Mouse (Mus musculus): ENCODE measurements at regions not wholly inside any gene's neighbourhood (a gene's known extent, or its start where the extent isn't known, plus 50 kb on each side); places are given as distances from the start of the nearest gene placed in this dataset.

- Histone ChIP-seq H3K4me1 (replicated peaks; ENCODE audit: control insufficient read depth, insufficient read depth, low read length) (no peaks in the 10 kb centered on the region), H3K27ac (ENCODE audit: control insufficient read depth, insufficient read depth, low read length) (no peak overlapping the region), H3K27me3 (ENCODE audit: control insufficient read depth, insufficient read depth, low read length) (no peaks in the 10 kb centered on the region), H3K36me3 (ENCODE audit: control insufficient read depth, insufficient read depth, low read length) (no peaks in the 10 kb centered on the region), H3K4me3 (ENCODE audit: control insufficient read depth, insufficient read depth, low read length) (no peak overlapping the region)
- no peak for TF ChIP-seq POLR2A (IDR thresholded peaks at IDR 0.05; ENCODE audit: control insufficient read depth, extremely low read depth, insufficient read depth, low read length, poor library complexity)
- 84% methylated on average over 1 of the region's 1 CpGs for WGBS
- no peak for DNase-seq
Measured at GRCm38 (mm10) chr8:87329371-87329770, 143.0 kb downstream of the Cbln1 start.

DNA sequence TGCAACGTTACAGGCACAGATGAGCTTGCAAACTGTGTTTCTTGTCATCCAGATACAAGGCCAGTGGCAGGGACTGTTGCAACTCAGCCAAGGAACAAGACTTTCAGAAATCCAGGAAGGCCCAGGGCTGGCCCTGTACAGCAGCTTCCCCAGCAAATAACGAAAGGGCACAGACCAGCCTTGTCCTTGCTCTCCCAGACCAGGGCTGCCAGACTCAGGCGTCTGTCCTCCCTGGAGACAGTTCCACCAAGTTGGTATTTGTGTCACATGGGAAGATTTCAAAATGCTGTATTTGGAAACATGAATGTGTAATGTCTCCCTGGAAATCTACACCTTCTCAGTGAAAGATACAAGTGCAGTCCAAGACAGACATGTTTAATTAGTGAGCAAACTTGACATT lies 157.8 kb downstream of the Cbln1 start:
- TF ChIP-seq CTCF (IDR thresholded peaks at IDR 0.05; ENCODE audit: borderline replicate concordance, control insufficient read depth, extremely low read depth, insufficient read depth, low read length, poor library complexity) (no peak), POLR2A (IDR thresholded peaks at IDR 0.05; ENCODE audit: control insufficient read depth, extremely low read depth, insufficient read depth, low read length, poor library complexity) (no peak)
- 80% methylated on average over 3 of the region's 3 CpGs for WGBS
- DNase-seq: no peak
- Histone ChIP-seq H3K27me3 (ENCODE audit: control insufficient read depth, insufficient read depth, low read length) (no peaks in the 10 kb centered on the region), H3K4me3 (ENCODE audit: control insufficient read depth, insufficient read depth, low read length) (no peak overlapping the region), H3K36me3 (ENCODE audit: control insufficient read depth, insufficient read depth, low read length) (no peaks in the 10 kb centered on the region), H3K4me1 (replicated peaks; ENCODE audit: control insufficient read depth, insufficient read depth, low read length) (no peaks in the 10 kb centered on the region), H3K27ac (ENCODE audit: control insufficient read depth, insufficient read depth, low read length) (no peak overlapping the region)

- no peak overlapping the region for H3K4me3 ChIP-seq (ENCODE audit: control insufficient read depth, insufficient read depth, low read length)
- WGBS: 84% methylated on average over 7 of the region's 7 CpGs
- no peak overlapping the region for H3K27ac ChIP-seq (ENCODE audit: control insufficient read depth, insufficient read depth, low read length)
- no peaks in the 10 kb centered on the region for H3K27me3 ChIP-seq (ENCODE audit: control insufficient read depth, insufficient read depth, low read length)
- H3K36me3 ChIP-seq (ENCODE audit: control insufficient read depth, insufficient read depth, low read length): no peaks in the 10 kb centered on the region
- TF ChIP-seq CTCF (IDR thresholded peaks at IDR 0.05; ENCODE audit: borderline replicate concordance, control insufficient read depth, extremely low read depth, insufficient read depth, low read length, poor library complexity): no peak
- no peak for TF ChIP-seq POLR2A (IDR thresholded peaks at IDR 0.05; ENCODE audit: control insufficient read depth, extremely low read depth, insufficient read depth, low read length, poor library complexity)
- no peaks in the 10 kb centered on the region for H3K4me1 ChIP-seq (replicated peaks; ENCODE audit: control insufficient read depth, insufficient read depth, low read length)
- no peak for DNase-seq
Measured at GRCm38 (mm10) chr8:87311282-87311681, 161.1 kb downstream of the Cbln1 start.

DNA sequence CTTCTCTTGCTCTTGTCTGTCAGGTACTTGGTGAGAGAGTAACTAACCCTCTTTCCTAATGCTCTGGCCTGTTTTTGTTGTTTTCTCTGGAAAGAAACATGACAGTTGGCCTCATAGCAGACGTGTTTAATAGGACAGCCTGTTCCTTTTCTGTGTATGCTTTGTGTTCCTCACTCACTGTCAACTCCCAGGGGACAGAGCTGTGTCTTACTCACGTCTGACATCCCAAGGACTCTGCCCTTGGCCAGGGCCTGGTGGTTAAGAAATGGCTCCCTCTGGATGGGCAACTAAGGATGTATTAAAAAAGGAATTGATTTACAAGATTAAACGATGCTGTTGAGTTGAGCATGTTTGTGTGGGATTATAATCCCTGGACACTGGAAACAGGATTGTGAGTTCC lies 164.1 kb downstream of the Cbln1 start:
- H3K4me3 ChIP-seq (ENCODE audit: control insufficient read depth, insufficient read depth, low read length): no peak overlapping the region
- no peak overlapping the region for H3K27ac ChIP-seq (ENCODE audit: control insufficient read depth, insufficient read depth, low read length)
- no peak for DNase-seq
- 74% methylated on average over 3 of the region's 3 CpGs for WGBS
- H3K36me3 ChIP-seq (ENCODE audit: control insufficient read depth, insufficient read depth, low read length): no peaks in the 10 kb centered on the region
- no peaks in the 10 kb centered on the region for H3K4me1 ChIP-seq (replicated peaks; ENCODE audit: control insufficient read depth, insufficient read depth, low read length)
- no peak for TF ChIP-seq POLR2A (IDR thresholded peaks at IDR 0.05; ENCODE audit: control insufficient read depth, extremely low read depth, insufficient read depth, low read length, poor library complexity)
- TF ChIP-seq CTCF (IDR thresholded peaks at IDR 0.05; ENCODE audit: borderline replicate concordance, control insufficient read depth, extremely low read depth, insufficient read depth, low read length, poor library complexity): no peak
- H3K27me3 ChIP-seq (ENCODE audit: control insufficient read depth, insufficient read depth, low read length): no peaks in the 10 kb centered on the region

DNA sequence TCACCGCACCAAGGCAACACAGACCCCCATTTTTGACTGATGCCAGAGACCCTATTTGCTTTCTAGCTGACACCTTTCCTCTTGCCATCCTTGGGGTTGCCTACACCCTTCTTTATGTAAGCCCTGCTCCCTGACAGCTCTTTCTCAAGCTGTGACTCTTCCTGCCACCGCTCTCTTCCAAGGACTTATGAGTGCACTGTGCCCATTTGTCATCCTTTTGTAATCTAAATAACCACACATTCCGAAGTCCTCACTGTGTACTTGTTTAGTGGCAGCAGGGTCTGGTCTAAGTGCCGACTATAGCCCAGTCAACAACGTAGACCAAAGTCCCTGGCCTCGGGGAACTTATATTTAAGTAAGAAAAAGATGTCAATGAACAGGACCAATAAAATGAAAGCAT lies 167.4 kb downstream of the Cbln1 start:
- TF ChIP-seq POLR2A (IDR thresholded peaks at IDR 0.05; ENCODE audit: control insufficient read depth, extremely low read depth, insufficient read depth, low read length, poor library complexity) (no peak), CTCF (IDR thresholded peaks at IDR 0.05; ENCODE audit: borderline replicate concordance, control insufficient read depth, extremely low read depth, insufficient read depth, low read length, poor library complexity) (no peak)
- Histone ChIP-seq H3K4me1 (replicated peaks; ENCODE audit: control insufficient read depth, insufficient read depth, low read length) (no peaks in the 10 kb centered on the region), H3K4me3 (ENCODE audit: control insufficient read depth, insufficient read depth, low read length) (no peak overlapping the region), H3K27ac (ENCODE audit: control insufficient read depth, insufficient read depth, low read length) (no peak overlapping the region), H3K27me3 (ENCODE audit: control insufficient read depth, insufficient read depth, low read length) (no peaks in the 10 kb centered on the region), H3K36me3 (ENCODE audit: control insufficient read depth, insufficient read depth, low read length) (no peaks in the 10 kb centered on the region)
- WGBS: 92% methylated on average over 6 of the region's 6 CpGs
- DNase-seq: no peak

- no peak for DNase-seq
- Histone ChIP-seq H3K4me1 (replicated peaks; ENCODE audit: control insufficient read depth, insufficient read depth, low read length) (no peaks in the 10 kb centered on the region), H3K4me3 (ENCODE audit: control insufficient read depth, insufficient read depth, low read length) (no peak overlapping the region), H3K36me3 (ENCODE audit: control insufficient read depth, insufficient read depth, low read length) (no peaks in the 10 kb centered on the region), H3K27ac (ENCODE audit: control insufficient read depth, insufficient read depth, low read length) (no peak overlapping the region), H3K27me3 (ENCODE audit: control insufficient read depth, insufficient read depth, low read length) (no peaks in the 10 kb centered on the region)
- WGBS: 94% methylated on average over 5 of the region's 5 CpGs
- TF ChIP-seq CTCF (IDR thresholded peaks at IDR 0.05; ENCODE audit: borderline replicate concordance, control insufficient read depth, extremely low read depth, insufficient read depth, low read length, poor library complexity): no peak
- TF ChIP-seq POLR2A (IDR thresholded peaks at IDR 0.05; ENCODE audit: control insufficient read depth, extremely low read depth, insufficient read depth, low read length, poor library complexity): no peak
Measured at GRCm38 (mm10) chr8:87303522-87303921, 168.9 kb downstream of the Cbln1 start.

GRCm38 (mm10) chr8:87297761-87298160 lies 174.6 kb downstream of the Cbln1 start:
- H3K27ac ChIP-seq (ENCODE audit: control insufficient read depth, insufficient read depth, low read length): no peak overlapping the region
- H3K27me3 ChIP-seq (ENCODE audit: control insufficient read depth, insufficient read depth, low read length): no peaks in the 10 kb centered on the region
- no peaks in the 10 kb centered on the region for H3K36me3 ChIP-seq (ENCODE audit: control insufficient read depth, insufficient read depth, low read length)
- 93% methylated on average over 6 of the region's 6 CpGs for WGBS
- H3K4me1 ChIP-seq (replicated peaks; ENCODE audit: control insufficient read depth, insufficient read depth, low read length): no peaks in the 10 kb centered on the region
- H3K4me3 ChIP-seq (ENCODE audit: control insufficient read depth, insufficient read depth, low read length): no peak overlapping the region
- TF ChIP-seq POLR2A (IDR thresholded peaks at IDR 0.05; ENCODE audit: control insufficient read depth, extremely low read depth, insufficient read depth, low read length, poor library complexity) (no peak), CTCF (IDR thresholded peaks at IDR 0.05; ENCODE audit: borderline replicate concordance, control insufficient read depth, extremely low read depth, insufficient read depth, low read length, poor library complexity) (no peak)
- no peak for DNase-seq

All from thymus, adult 2 months (tissue).